11 mouse cellular contexts compared by ENCODE assay signal in the genomic region with DNA sequence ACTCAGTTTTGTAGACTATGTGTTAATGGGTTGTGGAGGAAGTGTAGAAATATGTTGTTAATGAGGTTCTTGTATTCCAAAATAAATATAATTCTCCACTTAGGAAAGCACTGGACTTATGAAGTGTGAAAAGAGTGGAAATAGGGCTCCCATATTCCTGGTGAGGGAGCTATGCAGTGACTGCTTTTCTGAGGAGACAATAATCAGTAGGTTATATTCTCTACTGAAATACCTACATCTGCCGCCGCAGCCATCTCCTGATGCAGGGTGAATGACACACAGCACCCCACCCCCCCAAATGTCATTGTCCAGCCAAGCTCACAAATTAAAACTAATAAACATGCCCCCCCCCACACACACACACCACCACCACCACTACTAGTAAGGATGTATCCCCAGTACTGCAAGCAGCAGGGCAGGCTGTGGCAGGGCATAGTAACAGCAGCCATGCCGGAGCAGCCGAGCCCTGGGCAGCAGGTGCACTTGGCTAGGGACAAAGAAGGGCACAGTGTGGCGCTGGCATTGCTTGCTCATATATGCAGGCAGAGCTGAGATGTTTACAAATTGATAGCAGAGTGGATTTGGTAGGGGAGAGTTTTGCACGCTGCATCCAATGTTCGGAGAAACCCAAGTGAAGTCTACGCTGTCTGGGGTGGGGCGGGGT.
DNase-seq lines count a peak whose midpoint lies in the region; ATAC-seq lines count a peak whose summit lies in the region.
"Had no signal": no experiment of that assay in that cellular context is flagged by ENCODE, and none has a peak within 500 bp of the region (broad histone marks: within the 10 kb centered on the region; RNA-seq: fewer than 3 reads in every experiment).

No protein-coding gene starts in this region.

- DNase-seq in right cerebral cortex, postnatal 10 days (ENCODE audit: low spot score in 2 of 2): peak; percentile 38 to 43
- no peak for DNase-seq in right cerebral cortex, postnatal 36 days (ENCODE audit: low spot score in 2 of 2)
- peak; percentile 64 to 68 for DNase-seq in cerebellum, postnatal 36 days
- no peak for DNase-seq in midbrain, embryonic 10.5 days (ENCODE audit: low spot score)
- DNase-seq in adrenal gland, adult 8-10 months: no peak
- no peak for DNase-seq in embryo, embryonic 10 days (ENCODE audit: low spot score)
- DNase-seq: heart, postnatal 36 days; kidney, postnatal 25 days; liver; thymus, postnatal 14 days had no signal

- peaks cover 21% of the 10 kb centered on the region for H3K4me1 ChIP-seq in midbrain, embryonic 10.5 days

- peak overlapping the region; percentile 43; the same call in 1 of the 2 replicates for H3K27ac ChIP-seq in midbrain, embryonic 10.5 days (replicated peaks)

- WGBS in midbrain, embryonic 10.5 days: 92% methylated on average over 9 of the region's 9 CpGs

- no peaks in the 10 kb centered on the region for H3K36me3 ChIP-seq in midbrain, embryonic 10.5 days

- no peak for ATAC-seq in megakaryocyte-erythroid progenitor cell, adult 5-6 weeks (replicated peaks; ENCODE audit: low FRiP score, low TSS enrichment, poor library complexity, severe bottlenecking)

- no peaks in the 10 kb centered on the region for H3K27me3 ChIP-seq in midbrain, embryonic 10.5 days (ENCODE audit: low read depth, poor library complexity, severe bottlenecking)

- no peak overlapping the region for H3K4me3 ChIP-seq in midbrain, embryonic 10.5 days

- no peaks in the 10 kb centered on the region for H3K9me3 ChIP-seq in midbrain, embryonic 10.5 days (replicated peaks)

Comparison
In these comparisons a context has a peak if more than half of its experiments do, and no peak if none do; other contexts are left out.
1. DNase-seq: peak in right cerebral cortex, postnatal 10 days (2 of 2) and cerebellum, postnatal 36 days (2 of 2); none in right cerebral cortex, postnatal 36 days (0 of 2), midbrain, embryonic 10.5 days (single experiment), adrenal gland, adult 8-10 months (single experiment) and embryo, embryonic 10 days (single experiment).